ENCODE assay signal across 23 mouse cellular contexts in the genomic region with DNA sequence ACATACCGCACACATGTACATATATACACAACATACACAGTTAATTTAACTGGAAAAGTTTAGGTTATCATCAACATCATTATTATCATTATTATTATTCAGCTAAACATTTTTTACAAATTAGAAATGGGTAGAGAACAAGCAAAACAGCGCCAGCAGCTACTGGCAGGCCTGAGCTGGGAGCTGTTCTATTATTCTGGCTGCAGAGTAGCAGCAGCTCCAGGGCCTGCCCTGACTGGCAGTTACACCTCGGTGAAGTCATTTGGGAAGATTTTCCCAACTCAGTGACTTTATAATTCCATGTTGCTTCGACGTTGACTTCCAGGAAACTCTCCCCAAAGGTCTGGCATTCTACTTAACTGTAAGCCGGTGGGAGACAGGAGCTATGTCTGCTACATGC. TPM values are rescaled to one million over a fixed set of nuclear protein-coding genes. Genes with fewer than 3 reads are reported as not detected.
DNase-seq lines count a peak whose midpoint lies in the region; ATAC-seq lines count a peak whose summit lies in the region.
"Had no signal": no experiment of that assay in that cellular context is flagged by ENCODE, and none has a peak within 500 bp of the region (broad histone marks: within the 10 kb centered on the region; RNA-seq: fewer than 3 reads in every experiment).

No protein-coding gene starts in this region.

- H3K4me3 ChIP-seq in intestine, embryonic 14.5 days (ENCODE audit: low read depth, low read length): no peak overlapping the region
- no peak overlapping the region for H3K4me3 ChIP-seq in intestine, embryonic 16.5 days (ENCODE audit: low read length)
- no peak overlapping the region for H3K4me3 ChIP-seq in limb, embryonic 12.5 days (replicated peaks)
- H3K4me3 ChIP-seq in limb, embryonic 10.5 days: no peak overlapping the region
- no peak overlapping the region for H3K4me3 ChIP-seq in limb, embryonic 15.5 days
- H3K4me3 ChIP-seq: embryonic facial prominence, embryonic 13.5 days; embryonic facial prominence, embryonic 15.5 days; erythroblast, embryonic 14.5 days; forebrain, embryonic 12.5 days had no signal

- 86% methylated on average over 6 of the region's 6 CpGs for WGBS in intestine, embryonic 14.5 days
- whole genome bisulfite sequencing in intestine, embryonic 16.5 days: 87% methylated on average over 6 of the region's 6 CpGs
- WGBS in limb, embryonic 12.5 days: 70% methylated on average over 6 of the region's 6 CpGs
- 85% methylated on average over 6 of the region's 6 CpGs for WGBS in limb, embryonic 10.5 days
- 55% methylated on average over 6 of the region's 6 CpGs for WGBS in limb, embryonic 15.5 days

- H3K4me1 ChIP-seq in intestine, embryonic 14.5 days (replicated peaks; ENCODE audit: control insufficient read depth, insufficient read depth, low read length): peaks cover 4% of the 10 kb centered on the region
- H3K4me1 ChIP-seq in intestine, embryonic 16.5 days (ENCODE audit: control insufficient read depth, insufficient read depth, low read length): peaks cover 3% of the 10 kb centered on the region; the same call in 1 of the 2 replicates
- peaks cover 20% of the 10 kb centered on the region for H3K4me1 ChIP-seq in limb, embryonic 12.5 days (replicated peaks)
- peaks cover 13% of the 10 kb centered on the region for H3K4me1 ChIP-seq in limb, embryonic 10.5 days
- peaks cover 7% of the 10 kb centered on the region; the same call in 1 of the 2 replicates for H3K4me1 ChIP-seq in limb, embryonic 15.5 days
- H3K4me1 ChIP-seq: forebrain, embryonic 12.5 days had no signal

- H3K27ac ChIP-seq in intestine, embryonic 14.5 days (ENCODE audit: low read depth): no peak overlapping the region
- no peak overlapping the region for H3K27ac ChIP-seq in intestine, embryonic 16.5 days (ENCODE audit: low read length)
- peak overlapping the region; percentile 42; the same call in 1 of the 2 replicates for H3K27ac ChIP-seq in limb, embryonic 12.5 days
- no peak overlapping the region for H3K27ac ChIP-seq in limb, embryonic 10.5 days
- 0 out of 2 replicates have a peak overlapping the region, but pooled peaks have one; percentile 1 for H3K27ac ChIP-seq in limb, embryonic 15.5 days
- H3K27ac ChIP-seq: embryonic facial prominence, embryonic 13.5 days; embryonic facial prominence, embryonic 15.5 days; forebrain, embryonic 12.5 days had no signal

- ATAC-seq in intestine, embryonic 14.5 days (replicated peaks; ENCODE audit: low FRiP score, low TSS enrichment, low read depth): no peak
- ATAC-seq in intestine, embryonic 16.5 days: no peak
- ATAC-seq in limb, embryonic 12.5 days (ENCODE audit: insufficient number of reproducible peaks, insufficient read depth, low FRiP score, low TSS enrichment, low read depth): no peak
- 0 out of 2 replicates have a peak, but pooled peaks have one; percentile 55 for ATAC-seq in limb, embryonic 15.5 days (ENCODE audit: insufficient number of reproducible peaks, low FRiP score, low TSS enrichment, low read depth)
- ATAC-seq: forebrain, embryonic 14.5 days had no signal

- H3K9ac ChIP-seq in intestine, embryonic 14.5 days (ENCODE audit: low read length): no peak overlapping the region
- no peak overlapping the region for H3K9ac ChIP-seq in intestine, embryonic 16.5 days (ENCODE audit: low read depth, low read length)
- no peak overlapping the region; the same call in 1 of the 2 replicates for H3K9ac ChIP-seq in limb, embryonic 12.5 days (replicated peaks)
- no peak overlapping the region for H3K9ac ChIP-seq in limb, embryonic 15.5 days
- H3K9ac ChIP-seq: embryonic facial prominence, embryonic 13.5 days; embryonic facial prominence, embryonic 15.5 days; forebrain, embryonic 12.5 days had no signal

- H3K27me3 ChIP-seq in intestine, embryonic 14.5 days (replicated peaks; ENCODE audit: control insufficient read depth, insufficient read depth, low read length): no peaks in the 10 kb centered on the region
- no peaks in the 10 kb centered on the region for H3K27me3 ChIP-seq in intestine, embryonic 16.5 days (replicated peaks; ENCODE audit: control insufficient read depth, insufficient read depth, low read length)
- no peaks in the 10 kb centered on the region for H3K27me3 ChIP-seq in limb, embryonic 12.5 days
- H3K27me3 ChIP-seq in limb, embryonic 10.5 days (ENCODE audit: low read depth, poor library complexity, severe bottlenecking): no peaks in the 10 kb centered on the region
- no peaks in the 10 kb centered on the region for H3K27me3 ChIP-seq in limb, embryonic 15.5 days
- H3K27me3 ChIP-seq: embryonic facial prominence, embryonic 13.5 days; embryonic facial prominence, embryonic 15.5 days; forebrain, embryonic 12.5 days had no signal

- H3K9me3 ChIP-seq in intestine, embryonic 14.5 days (ENCODE audit: control insufficient read depth, low read length): no peaks in the 10 kb centered on the region
- no peaks in the 10 kb centered on the region for H3K9me3 ChIP-seq in intestine, embryonic 16.5 days (ENCODE audit: control insufficient read depth, low read length)
- no peaks in the 10 kb centered on the region for H3K9me3 ChIP-seq in limb, embryonic 12.5 days
- H3K9me3 ChIP-seq in limb, embryonic 10.5 days (replicated peaks): no peaks in the 10 kb centered on the region
- no peaks in the 10 kb centered on the region for H3K9me3 ChIP-seq in limb, embryonic 15.5 days
- H3K9me3 ChIP-seq: embryonic facial prominence, embryonic 13.5 days; embryonic facial prominence, embryonic 15.5 days; forebrain, embryonic 12.5 days had no signal

- no peak overlapping the region for H3K4me2 ChIP-seq in intestine, embryonic 14.5 days (ENCODE audit: low read length)
- H3K4me2 ChIP-seq in intestine, embryonic 16.5 days (ENCODE audit: low read depth, low read length): no peak overlapping the region
- H3K4me2 ChIP-seq in limb, embryonic 12.5 days: no peak overlapping the region
- no peak overlapping the region for H3K4me2 ChIP-seq in limb, embryonic 15.5 days
- H3K4me2 ChIP-seq: embryonic facial prominence, embryonic 13.5 days; embryonic facial prominence, embryonic 15.5 days; forebrain, embryonic 12.5 days had no signal

- no peaks in the 10 kb centered on the region for H3K36me3 ChIP-seq in intestine, embryonic 14.5 days (ENCODE audit: control insufficient read depth, insufficient read depth, low read length)
- no peaks in the 10 kb centered on the region for H3K36me3 ChIP-seq in intestine, embryonic 16.5 days (ENCODE audit: control insufficient read depth, insufficient read depth, low read length)
- peaks cover 26% of the 10 kb centered on the region for H3K36me3 ChIP-seq in limb, embryonic 12.5 days
- H3K36me3 ChIP-seq in limb, embryonic 10.5 days: no peaks in the 10 kb centered on the region
- peaks cover 23% of the 10 kb centered on the region for H3K36me3 ChIP-seq in limb, embryonic 15.5 days
- H3K36me3 ChIP-seq: forebrain, embryonic 12.5 days had no signal

- peak; percentile 36 for DNase-seq in intestine, embryonic 14.5 days (ENCODE audit: low spot score)
- no peak for DNase-seq in limb, embryonic 10.5 days (ENCODE audit: low spot score)
- DNase-seq in testis, postnatal 10 days (ENCODE audit: low spot score): peak; percentile 12
- DNase-seq in testis, postnatal 14 days (ENCODE audit: low spot score): no peak
- no peak for DNase-seq in thymus, adult 18-20 months
- DNase-seq: adrenal gland, adult 2 months; adrenal gland, postnatal 10 days; adrenal gland, postnatal 25 days; cerebellum, adult 11 months; cerebellum, adult 18-20 months; cerebellum, adult 8-10 months; cerebellum, adult 9-11 months; cerebellum, postnatal 14 days; cerebellum, postnatal 36 days; embryo, embryonic 11 days had no signal

RNA-seq across cellular contexts. Expression of gene P4ha3, which starts 11.4 kb away (rescaled TPM):
- 4.4 and 5.8 TPM in 2 replicates for polyA plus RNA-seq in intestine, embryonic 14.5 days (2014; fragmentation: Nextera tagmentation; extraction: Ambion mirVana)
- 3.6 and 3.7 TPM in 2 replicates for polyA plus RNA-seq in intestine, embryonic 16.5 days (2015; fragmentation: Nextera tagmentation; extraction: Ambion mirVana)
- polyA plus RNA-seq in limb, embryonic 12.5 days (2016; fragmentation: Nextera tagmentation; extraction: Ambion mirVana): 6.7 and 11.1 TPM in 2 replicates
- polyA plus RNA-seq in limb, embryonic 10.5 days (2016; fragmentation: Nextera tagmentation; extraction: Ambion mirVana): 1.1 and 2.4 TPM in 2 replicates
- polyA plus RNA-seq in limb, embryonic 15.5 days (2015; fragmentation: Nextera tagmentation; extraction: Ambion mirVana): 24.0 and 28.1 TPM in 2 replicates
- polyA plus RNA-seq: erythroblast, embryonic 14.5 days had no signal

Comparison
In these comparisons a context has a peak if more than half of its experiments do, and no peak if none do; other contexts are left out.
1. DNase-seq: peak in intestine, embryonic 14.5 days (single experiment) and testis, postnatal 10 days (single experiment); none in limb, embryonic 10.5 days (single experiment), testis, postnatal 14 days (single experiment) and thymus, adult 18-20 months (0 of 2).
2. H3K27ac ChIP-seq: peak in limb, embryonic 12.5 days (single experiment) and limb, embryonic 15.5 days (single experiment); none in intestine, embryonic 14.5 days (single experiment), intestine, embryonic 16.5 days (single experiment) and limb, embryonic 10.5 days (single experiment).